Mouse (Mus musculus): ENCODE results near the gene Slc23a4.

Slc23a4 gene

DNA sequence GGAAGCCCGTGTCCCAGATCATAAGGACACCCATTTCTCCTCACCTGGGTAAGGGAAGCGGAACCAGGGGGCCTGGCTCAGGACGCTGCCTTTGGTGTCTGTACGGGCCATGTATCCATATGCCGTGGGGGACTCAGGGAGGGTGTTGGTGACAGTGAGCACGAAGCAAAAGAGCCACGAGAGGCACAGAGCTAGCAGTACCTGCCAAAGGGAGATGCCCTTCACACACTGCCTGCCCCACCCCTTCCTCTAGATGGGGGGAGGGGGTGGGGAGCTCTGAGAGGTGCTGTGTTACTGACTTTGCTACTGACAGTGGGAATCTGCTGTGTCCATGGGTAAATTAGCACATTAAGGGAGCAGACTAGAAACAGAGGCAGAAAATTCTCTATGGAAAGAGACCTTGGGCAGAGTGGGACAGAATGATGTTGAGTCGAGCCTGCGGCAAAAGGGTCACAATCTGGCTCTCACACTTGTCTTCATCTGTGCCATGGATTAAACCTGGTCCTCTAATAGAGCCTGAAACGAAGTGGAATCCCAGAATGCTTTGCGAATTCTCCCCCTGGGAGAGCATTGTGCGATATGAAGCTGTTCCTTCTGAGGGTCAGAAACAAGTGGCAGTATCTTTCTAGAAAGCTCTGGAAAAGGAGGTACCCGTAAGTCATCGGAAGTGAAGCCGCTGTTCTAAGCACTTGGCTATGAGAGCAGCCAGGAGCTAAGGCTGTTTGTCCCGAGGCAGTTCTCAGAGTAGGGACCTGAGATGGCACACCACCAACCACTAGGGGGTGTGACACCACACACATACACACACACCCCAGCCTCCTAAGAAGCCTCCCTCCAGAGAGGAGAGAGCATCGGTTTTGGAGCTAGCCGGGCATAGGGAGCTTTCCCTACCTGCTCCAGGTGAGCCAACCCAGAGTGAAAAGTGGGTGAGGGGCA is 33.0 kb downstream of the Slc23a4 start:
- peak; percentile 20 to 39 for DNase-seq

DNA sequence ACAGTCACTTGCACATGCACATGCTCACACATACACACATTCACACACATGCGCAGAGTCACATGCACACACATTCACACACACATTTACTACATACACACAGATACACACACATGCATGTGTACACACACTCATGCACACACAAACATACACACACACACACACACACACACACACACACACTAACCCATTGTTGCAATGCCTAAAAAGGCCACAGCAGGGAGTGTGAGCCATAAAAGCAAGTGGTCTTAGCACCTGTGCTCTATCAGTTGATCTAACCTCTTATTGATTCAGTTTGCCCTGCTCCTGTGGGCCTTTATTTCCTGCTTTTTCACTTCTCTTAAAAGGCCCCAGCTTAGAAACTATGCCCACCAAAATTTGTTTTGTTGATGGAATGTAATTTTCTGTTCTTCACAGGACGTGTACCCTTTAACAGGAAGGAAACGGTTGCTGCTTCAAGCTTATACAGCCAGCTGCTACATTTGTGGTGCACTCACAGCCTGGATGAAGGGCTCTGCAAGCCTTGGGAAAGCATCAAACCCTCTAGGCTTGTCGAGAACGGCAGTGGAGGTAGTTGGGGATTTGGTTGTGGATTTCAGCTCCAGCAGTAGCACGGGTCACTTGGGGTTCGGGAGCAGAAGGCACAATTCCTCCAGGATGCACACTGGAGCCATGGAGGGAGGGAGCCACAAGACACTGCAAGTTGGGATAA is 36.1 kb downstream of the Slc23a4 start:
- peak in 1 of 2 experiments; percentile 11 for DNase-seq

DNA sequence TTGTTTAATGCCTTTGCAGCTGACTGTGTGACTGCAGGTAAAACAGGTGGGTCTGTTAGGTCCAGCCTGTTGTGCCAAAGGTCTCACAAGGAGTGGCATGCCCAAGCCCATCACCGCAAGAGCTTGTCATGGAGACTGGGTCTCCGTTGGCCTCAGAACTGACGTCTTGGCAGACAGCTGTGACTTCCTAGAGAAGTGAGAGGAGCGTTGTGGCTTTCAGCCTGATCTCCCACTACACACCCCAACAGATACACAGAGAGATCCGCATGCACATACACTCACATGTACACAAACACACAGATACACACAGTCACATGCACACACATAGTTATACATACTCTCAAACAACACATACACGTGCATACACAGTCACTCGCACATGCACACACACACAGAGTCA is 36.7 kb downstream of the Slc23a4 start:
- no peak for DNase-seq

DNA sequence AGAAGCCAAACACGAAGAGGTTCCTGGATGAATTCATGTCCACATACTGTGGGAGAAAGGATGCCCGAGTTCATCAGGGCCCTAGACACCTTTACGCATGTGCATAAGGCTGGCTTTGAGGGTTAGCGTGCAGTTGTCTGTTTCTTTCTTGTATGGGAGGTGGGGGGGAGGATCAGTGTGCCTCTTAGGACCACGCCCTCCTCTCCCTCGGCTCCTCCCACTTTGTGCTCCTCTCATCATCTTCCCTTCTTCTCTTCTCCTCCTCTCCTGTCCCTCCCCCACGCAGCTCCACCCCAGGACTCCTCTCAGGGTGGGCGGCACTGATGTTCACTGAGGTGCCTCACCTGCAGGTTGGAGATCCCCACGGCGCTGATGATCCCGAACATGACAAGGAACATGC is 39.7 kb downstream of the Slc23a4 start:
- DNase-seq: peak in 1 of 2 experiments; percentile 11

DNA sequence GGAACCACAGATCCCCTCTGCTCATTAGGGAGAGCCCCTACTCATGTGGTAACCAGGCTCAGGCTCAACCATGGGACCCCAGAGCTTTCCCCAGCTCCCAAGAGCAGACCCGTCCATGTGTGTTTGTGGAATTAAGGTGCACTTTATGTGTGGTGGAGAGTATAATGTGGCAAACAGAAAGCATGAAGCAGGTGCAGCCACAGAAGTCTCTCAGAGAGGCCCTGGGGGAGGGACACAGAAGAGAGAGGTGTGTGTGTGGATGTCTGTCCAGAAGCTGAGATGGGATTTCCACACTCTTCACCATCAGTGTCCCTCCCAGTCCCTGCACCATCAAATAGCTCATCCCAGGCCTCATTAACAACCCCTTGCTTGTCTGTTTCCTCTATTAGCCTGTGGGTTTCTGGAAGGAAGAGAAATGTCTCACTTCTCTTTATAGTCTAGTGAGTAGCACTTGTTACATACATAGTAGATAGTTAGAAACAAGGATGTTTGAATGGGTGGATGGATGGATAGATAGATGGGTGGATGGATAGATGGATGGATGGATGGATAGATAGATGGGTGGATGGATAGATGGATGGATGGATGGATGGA is 41.6 kb downstream of the Slc23a4 start:
- DNase-seq: no peak

DNA sequence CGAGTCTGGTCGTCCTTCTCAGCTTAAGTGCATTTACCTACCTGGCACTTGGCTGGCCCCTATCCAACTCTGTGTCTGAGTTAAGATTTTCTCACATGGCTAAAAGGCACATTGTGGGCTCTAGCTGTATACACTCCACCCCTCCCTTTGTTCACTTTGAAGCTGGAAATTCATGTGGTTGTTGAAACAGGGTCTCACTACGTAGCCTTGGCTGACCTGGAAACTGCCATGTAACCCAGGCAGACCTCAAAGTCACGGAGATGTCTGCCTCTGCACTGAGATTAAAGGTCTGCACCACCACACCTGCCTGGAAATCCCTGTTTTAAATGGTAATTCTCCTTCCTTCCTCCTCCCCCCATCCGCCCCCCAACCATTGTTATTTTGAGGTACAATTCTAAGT is 44.7 kb downstream of the Slc23a4 start:
- no peak for DNase-seq

DNA sequence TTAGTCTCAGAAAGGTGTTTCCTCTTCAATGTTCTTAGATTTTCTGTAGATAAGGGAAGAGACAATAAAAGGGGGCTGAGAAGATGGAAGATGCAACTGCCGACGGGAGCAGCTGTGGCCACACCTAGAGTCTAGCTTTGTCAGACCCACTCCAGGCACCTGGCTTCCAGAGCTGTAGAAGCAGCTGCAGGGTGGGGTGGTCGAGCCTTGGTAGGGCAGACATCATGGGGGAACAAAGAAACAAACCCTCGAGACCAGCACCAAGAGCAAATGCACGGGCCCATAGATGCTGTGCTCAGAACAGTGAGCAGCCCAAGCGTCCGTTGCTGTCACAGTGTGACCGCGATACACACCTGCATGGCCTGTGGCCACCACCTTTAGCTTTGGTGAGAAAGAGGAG is 45.8 kb downstream of the Slc23a4 start:
- no peak for DNase-seq

DNA sequence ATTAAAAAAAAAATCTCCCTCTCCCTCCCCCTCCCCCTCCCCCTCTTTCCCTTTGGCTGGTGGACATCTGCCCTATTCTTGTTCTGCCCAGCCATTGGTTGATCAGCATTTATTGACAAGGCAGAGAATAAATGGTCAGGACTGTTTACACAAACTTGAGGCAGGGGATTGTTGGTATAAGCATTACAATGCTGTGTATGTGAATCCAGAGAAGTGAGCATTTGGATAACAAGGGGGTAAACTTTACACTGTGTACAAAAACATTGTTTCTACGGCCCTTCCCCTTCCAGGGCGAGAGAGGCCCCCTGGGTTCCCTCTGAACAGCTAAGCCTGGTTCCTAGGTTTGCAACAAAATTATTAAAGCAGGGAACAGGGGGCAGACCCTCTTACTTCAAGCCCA is 46.7 kb downstream of the Slc23a4 start:
- no peak for DNase-seq

DNA sequence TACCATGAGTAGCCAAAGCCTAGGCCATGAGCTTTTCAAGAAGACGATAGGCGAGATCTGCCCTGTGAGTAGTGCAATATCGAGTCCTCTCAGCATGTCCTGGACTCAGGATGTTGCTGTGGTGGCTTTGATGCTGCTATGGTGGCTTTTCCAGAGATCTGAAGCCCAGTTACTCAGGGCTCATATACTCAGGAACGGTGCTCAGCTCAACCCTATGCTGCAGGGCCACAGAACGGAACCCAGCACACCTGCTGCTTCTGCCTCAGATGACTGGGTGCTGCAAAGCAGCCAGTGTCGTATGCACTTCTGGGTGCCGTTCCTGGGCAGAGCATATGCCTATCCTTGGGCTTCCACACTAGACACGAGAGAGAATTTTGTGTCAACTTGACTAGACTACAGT is 48.8 kb downstream of the Slc23a4 start:
- no peak for DNase-seq

DNA sequence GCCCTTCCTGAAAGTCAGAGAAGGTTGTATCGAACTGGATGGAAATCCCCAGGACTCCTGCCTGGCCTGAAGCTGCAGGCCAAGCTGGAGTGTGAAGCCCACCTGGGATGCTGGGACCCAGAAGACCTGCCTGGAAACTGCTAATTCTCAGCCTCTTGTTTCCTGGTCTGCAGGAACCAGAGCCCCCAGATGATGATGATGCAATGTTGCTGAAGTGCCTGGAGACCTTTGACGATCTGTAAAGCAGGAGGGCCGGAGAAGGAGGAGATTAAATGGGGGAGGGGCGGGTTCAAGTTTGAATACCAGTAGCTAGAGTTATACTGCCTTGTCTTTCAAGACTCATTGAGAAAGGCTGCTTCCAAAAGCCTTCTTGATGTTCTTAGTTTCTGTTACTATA is 49.3 kb downstream of the Slc23a4 start:
- DNase-seq: no peak

DNA sequence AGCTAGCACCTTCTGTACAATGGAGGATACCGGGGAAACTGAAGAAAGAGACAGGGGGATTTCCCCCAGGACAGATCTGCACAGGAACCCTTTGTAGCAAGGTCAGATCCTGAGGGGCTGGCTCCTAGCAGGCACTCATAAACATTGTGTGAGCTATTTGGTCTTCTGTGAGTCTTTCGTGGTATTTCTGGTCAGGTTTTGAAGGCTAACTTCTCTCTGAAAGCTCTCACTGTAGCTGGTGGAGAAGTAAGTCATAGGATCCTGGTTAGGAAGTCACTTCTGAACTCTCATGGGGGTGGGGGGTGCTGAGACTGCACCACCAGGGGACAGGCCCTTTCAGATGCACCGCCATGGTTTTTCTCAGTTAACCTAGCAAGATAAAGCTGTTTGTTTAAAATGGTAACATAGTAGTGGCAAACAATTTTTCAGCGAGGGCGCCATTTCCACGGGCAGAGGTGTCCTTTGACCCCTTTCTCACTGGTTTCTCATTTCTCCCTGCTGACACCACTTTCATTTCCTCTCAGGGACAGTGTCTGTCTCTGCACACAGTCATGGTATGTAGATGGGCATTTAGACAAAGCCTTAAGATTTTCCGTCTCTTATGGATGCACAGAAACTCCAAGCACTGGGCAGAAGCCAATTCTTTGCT is 49.8 kb downstream of the Slc23a4 start:
- DNase-seq: no peak

DNA sequence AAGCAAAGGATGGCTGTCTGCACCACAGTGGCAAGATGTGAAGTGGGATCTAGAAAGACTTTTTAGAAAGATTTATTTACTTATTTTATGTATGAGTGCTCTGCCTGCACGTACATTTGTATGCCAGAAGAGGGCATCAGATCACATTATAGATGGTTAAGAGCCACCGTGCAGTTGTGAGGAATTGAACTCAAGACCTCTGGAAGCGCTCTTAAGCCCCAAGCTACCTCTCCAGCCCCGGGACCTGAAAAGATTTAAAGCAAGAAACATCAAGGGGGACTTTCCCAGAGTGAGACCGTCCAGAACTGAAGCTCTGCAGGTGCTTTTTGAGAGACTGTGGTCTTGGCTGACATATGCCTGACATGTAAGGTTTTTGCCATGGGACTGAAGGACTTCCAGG is 51.5 kb downstream of the Slc23a4 start:
- DNase-seq: no peak

DNA sequence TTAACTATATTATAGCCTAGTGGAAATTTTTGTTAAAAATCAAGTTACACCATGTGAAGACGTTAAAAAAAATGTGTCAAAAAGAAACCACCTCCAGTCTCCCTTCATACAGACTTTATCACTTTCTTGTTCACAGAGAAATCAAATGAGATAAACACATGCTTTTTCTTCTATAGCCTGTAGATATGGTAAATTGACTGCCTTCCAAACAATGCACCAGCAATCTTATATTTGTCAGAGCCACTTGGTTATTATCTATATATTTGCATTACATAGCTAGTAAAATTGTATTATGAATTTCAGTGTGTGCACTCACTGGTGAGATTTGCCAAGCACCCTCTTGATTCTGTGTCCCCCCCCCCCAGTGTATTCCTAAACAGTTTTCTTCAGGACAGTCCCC is 55.6 kb downstream of the Slc23a4 start:
- DNase-seq: no peak

DNA sequence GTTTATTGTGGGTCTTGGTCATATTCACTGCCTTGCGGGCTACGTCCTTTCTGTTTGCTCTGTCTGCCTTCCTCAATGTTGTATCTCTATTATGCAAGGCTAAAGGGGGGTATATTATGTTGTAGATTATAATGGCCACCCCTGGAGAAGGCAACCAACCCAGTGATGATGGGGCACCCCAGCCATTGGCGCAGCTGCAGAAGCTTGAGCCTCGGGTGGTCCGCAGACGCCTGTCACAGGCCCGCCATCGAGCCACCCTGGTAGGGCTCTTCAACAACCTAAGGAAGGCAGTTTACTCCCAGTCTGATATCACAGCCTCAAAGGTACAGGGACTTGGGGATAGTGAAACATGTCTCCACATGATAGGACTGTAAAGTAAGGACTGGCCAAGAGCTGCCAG is 60.6 kb downstream of the Slc23a4 start:
- DNase-seq: no peak

DNA sequence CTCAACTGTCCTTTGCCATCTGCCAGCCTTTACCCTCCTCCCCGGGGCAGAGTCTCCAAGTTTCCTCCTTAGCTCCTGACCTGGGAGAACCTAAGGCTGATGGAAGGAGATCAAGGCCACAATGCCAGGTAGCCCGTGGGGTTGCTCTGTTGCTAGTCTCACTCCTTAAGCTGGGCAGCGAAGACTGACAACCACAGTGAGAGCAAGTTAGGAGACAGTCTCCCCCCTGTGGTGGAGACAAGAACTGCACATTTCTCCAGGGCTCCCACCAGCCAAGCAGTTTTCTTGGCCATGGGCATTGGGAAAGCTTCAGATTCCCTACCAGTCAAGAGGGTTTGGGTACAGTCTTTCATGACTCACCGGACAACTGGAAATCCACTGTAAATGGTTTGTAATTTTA is 61.0 kb downstream of the Slc23a4 start:
- peak; percentile 82 to 84 for DNase-seq

DNA sequence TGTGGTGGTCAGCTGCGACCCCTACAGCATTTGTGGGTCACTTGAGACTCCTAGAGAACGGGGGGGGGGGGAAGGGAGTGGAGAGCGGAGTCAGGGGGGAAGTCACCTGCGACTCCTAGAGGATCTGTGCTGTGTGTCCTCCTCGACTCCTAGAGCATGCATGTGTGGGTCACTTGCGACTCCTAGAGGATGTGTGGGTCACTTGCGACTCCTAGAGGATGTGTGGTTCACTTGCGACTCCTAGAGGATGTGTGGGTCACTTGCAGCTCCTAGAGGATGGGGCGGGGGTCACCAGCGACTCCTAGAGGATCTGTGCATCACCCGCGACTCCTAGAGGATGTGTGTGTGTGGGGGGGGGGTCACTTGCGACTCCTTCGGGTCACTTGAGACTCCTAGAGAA is 66.3 kb downstream of the Slc23a4 start:
- DNase-seq: peak; percentile 67 to 78

DNA sequence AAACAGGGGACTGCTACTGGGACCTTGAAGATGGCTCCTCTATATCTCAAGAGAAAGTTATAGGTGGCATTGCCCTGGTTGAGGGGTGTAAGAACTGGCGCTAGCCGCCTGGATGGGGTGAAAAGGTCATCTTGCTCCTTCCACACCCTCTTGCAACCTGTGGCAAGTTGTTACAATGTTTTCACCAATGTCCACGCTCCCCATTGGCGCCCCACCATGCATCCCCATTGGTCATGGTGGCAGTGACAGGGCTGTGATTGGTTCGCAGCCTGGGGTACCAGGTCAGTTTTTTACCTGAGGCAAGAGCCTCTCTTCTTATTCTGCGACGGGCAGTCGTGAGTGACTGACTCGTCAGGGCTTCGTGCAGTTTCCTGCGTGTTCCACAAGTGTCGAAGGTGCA is 67.6 kb downstream of the Slc23a4 start:
- no peak for DNase-seq

DNA sequence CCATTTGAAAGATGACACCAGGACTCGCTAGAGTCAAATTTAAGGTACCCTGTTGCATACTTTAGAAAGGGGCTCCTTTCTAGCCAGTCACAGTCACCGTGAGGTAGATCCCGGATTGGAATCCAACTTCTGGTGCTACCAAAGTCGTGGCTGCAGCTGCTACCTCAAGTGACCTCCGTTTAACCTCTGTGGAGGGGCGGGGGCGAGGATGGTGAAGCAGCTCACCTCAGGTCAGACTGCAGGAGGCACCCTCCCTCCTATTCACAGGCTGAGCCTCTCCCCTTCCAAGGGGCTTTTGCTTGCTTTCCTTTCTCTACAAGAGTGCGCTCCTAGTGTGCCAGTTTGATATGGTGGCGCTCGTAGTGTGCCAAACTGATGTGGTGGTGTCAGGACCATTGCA is 68.2 kb downstream of the Slc23a4 start, which contains the start of gene Stra8:
Gene Stra8, plus strand, starts transcription at position 208 of the 400 bp plus-strand sequence.
- DNase-seq: no peak

DNA sequence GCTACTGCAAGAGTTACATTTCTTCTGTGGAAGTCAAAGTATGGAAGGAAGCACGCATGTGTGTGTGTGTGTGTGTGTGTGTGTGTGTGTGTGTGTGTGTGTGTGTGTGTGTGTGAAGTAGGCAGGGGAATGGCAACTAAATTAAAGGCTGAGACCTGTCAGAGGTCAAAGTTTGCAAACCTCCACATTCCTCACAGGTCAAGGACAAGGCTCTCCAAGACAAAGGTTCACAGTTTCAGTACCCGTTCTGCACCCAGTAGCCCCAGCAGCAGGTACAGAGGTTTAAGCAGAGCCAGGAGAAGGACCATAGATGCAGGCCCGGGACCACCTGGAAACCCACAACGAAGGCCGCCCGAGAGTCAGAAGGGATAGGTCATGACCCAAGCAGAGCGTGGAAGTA is 69.1 kb downstream of the Slc23a4 start:
- DNase-seq: no peak

DNA sequence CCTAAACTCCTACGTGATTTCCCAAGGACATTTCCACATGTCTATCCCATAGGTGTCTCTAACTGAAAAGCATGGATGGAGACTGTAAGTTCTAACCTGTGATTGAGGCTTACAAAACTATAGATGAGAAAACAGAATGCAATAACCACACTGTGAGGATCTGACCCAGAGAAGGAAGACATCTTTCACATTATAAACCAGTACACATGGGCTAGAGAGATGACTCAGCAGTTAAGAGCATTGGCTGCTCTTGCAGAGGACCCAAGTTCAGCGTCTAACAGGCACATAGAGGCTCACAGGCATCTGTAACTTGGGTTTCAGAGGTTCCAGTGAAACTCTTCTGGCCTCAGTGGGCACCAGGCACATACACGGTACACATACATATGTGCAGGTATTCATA is 73.7 kb downstream of the Slc23a4 start:
- DNase-seq: no peak

DNA sequence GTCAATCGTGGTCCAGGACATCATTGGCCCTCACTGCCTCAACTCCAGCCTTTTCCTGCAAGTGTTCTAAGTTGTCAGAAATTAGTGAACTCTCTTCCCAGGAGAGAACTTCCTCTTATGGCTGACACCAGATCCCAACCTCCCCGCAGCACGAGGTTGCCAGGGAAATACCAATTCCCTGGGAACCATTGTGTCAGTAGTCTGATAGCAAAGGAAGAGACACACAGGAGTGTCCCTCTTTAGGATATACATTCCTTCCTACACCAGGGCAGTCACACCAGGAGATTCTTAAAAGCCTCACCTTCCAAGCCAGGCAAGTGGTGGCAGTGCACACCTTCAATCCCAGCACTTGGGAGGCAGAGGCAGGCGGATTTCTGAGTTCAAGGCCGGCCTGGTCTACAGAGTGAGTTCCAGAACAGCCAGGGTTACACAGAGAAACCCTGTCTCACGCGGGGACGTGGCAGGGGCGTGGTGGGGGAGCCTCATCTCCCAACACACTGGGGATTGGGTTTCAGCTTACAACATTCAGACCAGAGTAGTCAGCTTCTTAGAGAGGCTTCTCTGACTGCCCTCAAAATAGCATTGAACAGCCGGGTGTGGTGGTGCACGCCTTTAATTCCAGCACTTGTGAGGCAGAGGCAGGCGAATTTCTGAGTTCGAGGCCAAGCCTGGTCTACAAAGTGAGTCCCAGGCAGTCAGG is 74.7 kb downstream of the Slc23a4 start:
- DNase-seq: no peak

All from kidney, postnatal 4 days (tissue).